Mouse (Mus musculus): ENCODE results near the gene Lrrc71.

Gene Lrrc71

GRCm38 (mm10) chr3:87763202-87763601 is 14.8 kb upstream of the Lrrc71 start:
- DNase-seq: no peak

- DNase-seq: no peak
These were observed 13.3 kb upstream of the Lrrc71 start for GRCm38 (mm10) chr3:87761408-87762375.

- DNase-seq: no peak
These were observed 10.2 kb upstream of the Lrrc71 start for GRCm38 (mm10) chr3:87758641-87759040.

GRCm38 (mm10) chr3:87756488-87756887 is 8.1 kb upstream of the Lrrc71 start:
- peak in 1 of 2 experiments; percentile 43 for DNase-seq

GRCm38 (mm10) chr3:87755964-87756363 is 7.5 kb upstream of the Lrrc71 start:
- DNase-seq: peak; percentile 92 to 95

- no peak for DNase-seq
These were observed 5.4 kb upstream of the Lrrc71 start for GRCm38 (mm10) chr3:87753829-87754228.

GRCm38 (mm10) chr3:87752567-87752966 is 4.1 kb upstream of the Lrrc71 start:
- no peak for DNase-seq

GRCm38 (mm10) chr3:87749977-87750376 is 1.6 kb upstream of the Lrrc71 start:
- no peak for DNase-seq

GRCm38 (mm10) chr3:87749036-87749435 is 611 bp upstream of the Lrrc71 start:
- DNase-seq: peak; percentile 30 to 64

- no peak for DNase-seq
These were observed 3.3 kb downstream of the Lrrc71 start for GRCm38 (mm10) chr3:87745036-87745659.

GRCm38 (mm10) chr3:87743927-87744326 is 4.5 kb downstream of the Lrrc71 start:
- no peak for DNase-seq

GRCm38 (mm10) chr3:87742735-87743134 is 5.7 kb downstream of the Lrrc71 start:
- no peak for DNase-seq

GRCm38 (mm10) chr3:87742013-87742412 is 6.4 kb downstream of the Lrrc71 start:
- DNase-seq: no peak

- no peak for DNase-seq
These were observed 9.5 kb downstream of the Lrrc71 start for GRCm38 (mm10) chr3:87738906-87739305.

GRCm38 (mm10) chr3:87735335-87735734 is 13.1 kb downstream of the Lrrc71 start:
- DNase-seq: no peak

GRCm38 (mm10) chr3:87733984-87734761 is 14.3 kb downstream of the Lrrc71 start:
- no peak for DNase-seq

- no peak for DNase-seq
These were observed 15.3 kb downstream of the Lrrc71 start for GRCm38 (mm10) chr3:87733098-87733497.

- no peak for DNase-seq
These were observed 19.7 kb downstream of the Lrrc71 start for GRCm38 (mm10) chr3:87728696-87729095.

GRCm38 (mm10) chr3:87726191-87726590 is 22.2 kb downstream of the Lrrc71 start:
- DNase-seq: no peak

- DNase-seq: no peak
These were observed 22.8 kb downstream of the Lrrc71 start for GRCm38 (mm10) chr3:87725396-87726160.

GRCm38 (mm10) chr3:87724556-87724955 is 23.9 kb downstream of the Lrrc71 start:
- no peak for DNase-seq

GRCm38 (mm10) chr3:87718525-87718924 is 29.9 kb downstream of the Lrrc71 start:
- DNase-seq: no peak
